Mouse (Mus musculus) retina, embryonic 14.5 days (tissue): Measurements from ENCODE around the gene Olfr1097.

Experiments
- DNase-seq: peaks from one replicate; pipeline ENCODE4 v3.0.0-alpha.2; 2015; ENCODE audit warnings: low spot score

Olfr1097 gene

DNA sequence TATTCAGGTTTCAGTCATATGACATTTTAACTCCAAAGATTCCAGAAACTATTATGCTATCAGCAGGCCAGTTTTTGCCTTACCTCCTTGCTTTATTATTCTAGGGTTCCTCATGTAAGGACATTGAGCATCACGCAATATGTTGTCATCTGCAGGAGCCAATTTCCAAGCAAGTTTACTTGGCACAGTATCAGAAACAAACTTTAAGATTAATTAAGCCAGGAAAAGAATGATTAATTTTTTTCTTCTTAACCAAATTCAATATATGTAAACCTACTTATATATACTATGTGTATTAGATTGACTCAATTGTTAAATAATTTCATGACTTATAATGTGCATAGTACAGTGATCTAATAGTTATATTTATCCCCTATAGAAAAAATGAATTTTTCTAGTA lies at the start of gene Olfr1097:
Olfr1097 (minus strand) TSS at position 101 of the 400 bp plus-strand sequence.
- no peak for DNase-seq

DNA sequence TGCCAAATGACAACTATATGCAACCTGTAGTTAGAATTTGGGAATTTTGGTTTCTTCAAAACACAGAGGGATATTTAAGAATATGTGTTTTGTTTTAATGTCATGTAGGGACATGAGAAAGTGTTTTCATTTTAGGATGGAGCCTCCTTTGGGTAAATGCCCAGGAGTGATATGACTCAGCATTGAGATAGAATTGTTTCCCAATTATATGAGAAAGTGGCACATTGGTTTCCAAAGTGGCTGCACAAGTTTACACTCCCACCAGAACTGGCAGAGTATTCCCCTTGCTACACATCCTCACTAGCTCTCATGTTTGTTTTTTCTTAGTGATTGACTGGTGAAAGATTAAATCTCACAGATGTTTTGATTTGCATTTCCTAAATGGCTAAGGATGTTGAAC lies 34.5 kb upstream of the Olfr1097 start:
- DNase-seq: no peak

DNA sequence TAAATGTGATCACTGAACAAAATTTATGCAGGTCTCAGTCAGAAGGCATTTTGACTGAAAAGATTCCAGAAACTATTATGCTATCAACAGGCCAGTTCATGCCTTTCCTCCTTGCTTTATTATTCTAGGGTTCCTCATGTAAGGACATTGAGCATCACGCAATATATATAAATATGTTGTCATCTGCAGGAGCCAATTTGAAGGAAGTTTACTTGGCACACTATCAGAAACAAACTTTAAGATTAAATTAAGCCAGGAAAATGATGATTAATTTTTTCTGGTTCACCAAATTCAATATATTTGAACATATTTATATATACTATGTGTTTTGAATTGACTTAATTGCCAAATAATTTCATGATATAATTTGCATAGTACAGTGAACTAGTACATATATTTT lies 32.4 kb upstream of the Olfr1097 start, which contains the start of gene Olfr1098:
Olfr1098 (minus strand) TSS at position 101 of the 400 bp plus-strand sequence.
- DNase-seq: no peak

DNA sequence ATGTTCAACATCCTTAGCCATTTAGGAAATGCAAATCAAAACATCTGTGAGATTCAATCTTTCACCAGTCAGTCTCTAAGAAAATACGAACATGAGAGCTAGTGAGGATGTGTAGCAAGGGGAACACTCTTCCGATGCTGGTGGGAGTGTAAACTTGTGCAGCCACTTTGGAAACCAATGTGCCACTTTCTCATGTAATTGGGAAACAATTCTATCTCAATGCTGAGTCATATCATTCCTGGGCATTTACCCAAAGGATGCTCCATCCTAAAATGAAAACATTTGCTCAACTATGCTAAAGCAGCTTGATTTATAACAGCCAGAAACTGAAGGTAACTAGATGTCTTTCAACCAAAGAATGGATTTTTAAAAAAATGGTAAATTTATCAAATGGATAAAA lies 13.6 kb upstream of the Olfr1097 start:
- no peak for DNase-seq

DNA sequence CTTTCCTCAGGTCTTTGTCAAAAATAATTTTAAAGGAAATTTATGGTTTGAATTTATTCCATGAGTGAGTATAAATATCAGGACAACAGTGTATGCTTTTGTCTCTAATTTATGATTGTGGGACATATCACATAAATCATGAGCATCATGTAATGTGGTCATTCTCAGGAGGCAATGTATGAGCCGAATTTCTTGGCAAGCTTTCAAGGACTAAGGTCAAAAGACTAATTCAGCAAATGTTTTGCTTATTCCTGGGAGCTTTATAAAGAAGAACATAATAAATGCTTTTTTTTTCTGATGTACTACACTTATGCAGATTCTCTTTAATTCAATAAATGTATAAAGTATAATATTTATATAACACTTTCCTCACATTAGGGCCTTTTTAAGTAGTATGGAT lies 17.3 kb downstream of the Olfr1097 start, which contains the start of gene Gm13723:
Gm13723 (minus strand) TSS at position 101 of the 400 bp plus-strand sequence.
- DNase-seq: no peak

DNA sequence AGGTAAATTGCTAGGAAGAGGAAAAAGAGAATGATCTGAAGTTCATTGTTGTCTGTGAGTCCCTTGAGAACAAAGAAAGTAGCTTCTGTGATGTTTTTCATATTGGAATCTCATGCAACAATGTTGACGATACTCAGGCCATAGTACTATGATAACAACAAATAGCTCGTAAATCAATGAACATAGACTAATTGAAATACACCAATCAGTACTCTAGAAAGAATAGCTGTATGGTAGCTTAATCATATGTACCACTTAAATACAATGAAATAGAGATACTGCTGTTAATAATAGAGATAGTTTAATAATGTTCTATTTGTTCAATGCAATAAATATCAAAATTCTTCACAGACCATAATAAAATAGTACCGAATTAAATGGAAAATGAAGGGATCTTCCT lies 40.4 kb downstream of the Olfr1097 start, which contains the start of gene Olfr1095:
Olfr1095 (minus strand) TSS at position 101 of the 400 bp plus-strand sequence.
- DNase-seq: no peak
